Mouse (Mus musculus): ENCODE data around the gene Cd79a. TPM values are rescaled to one million over a fixed set of nuclear protein-coding genes. Genes with fewer than 3 reads are reported as not detected.
"Not testable (repeated sequence)": the region's sequence is repeated elsewhere in the genome, so short reads cannot be mapped to it uniquely, and the experiment has no call there.

Cd79a gene
- total RNA-seq, 4 experiments from 2014 or later, result 0.17 to 0.19 TPM; not detected in 2

GRCm38 (mm10) chr7:24885468-24886307, 11.5 kb upstream of the Cd79a start:
- no peak for DNase-seq (ENCODE audit: low spot score in 2 of 2)

GRCm38 (mm10) chr7:24886308-24886633, 10.9 kb upstream of the Cd79a start:
- no peak for DNase-seq (ENCODE audit: low spot score in 2 of 2)

- DNase-seq (ENCODE audit: low spot score in 2 of 2), result no peak
Observed at GRCm38 (mm10) chr7:24887096-24887495, 10.1 kb upstream of the Cd79a start.

GRCm38 (mm10) chr7:24889431-24890220, 7.6 kb upstream of the Cd79a start:
- DNase-seq (ENCODE audit: low spot score in 2 of 2), result no peak

GRCm38 (mm10) chr7:24890281-24891216, 6.6 kb upstream of the Cd79a start:
- DNase-seq (ENCODE audit: low spot score in 2 of 2), result peak in 1 of 2 experiments; percentile 34

GRCm38 (mm10) chr7:24891241-24892124, 5.7 kb upstream of the Cd79a start:
- DNase-seq (ENCODE audit: low spot score in 2 of 2), result no peak

- DNase-seq (ENCODE audit: low spot score in 2 of 2), result no peak
Observed at GRCm38 (mm10) chr7:24892125-24892583, 5.0 kb upstream of the Cd79a start.

GRCm38 (mm10) chr7:24895749-24896148, 1.4 kb upstream of the Cd79a start:
- DNase-seq (ENCODE audit: low spot score in 2 of 2), result not testable (repeated sequence)

- DNase-seq (ENCODE audit: low spot score in 2 of 2), result no peak
Observed at GRCm38 (mm10) chr7:24896269-24896668, 912 bp upstream of the Cd79a start.

- DNase-seq (ENCODE audit: low spot score in 2 of 2), result no peak
Observed at GRCm38 (mm10) chr7:24897959-24898358, 778 bp downstream of the Cd79a start.

- no peak for DNase-seq (ENCODE audit: low spot score in 2 of 2)
Observed at GRCm38 (mm10) chr7:24901114-24901513, 3.9 kb downstream of the Cd79a start.

GRCm38 (mm10) chr7:24901842-24902241, 4.7 kb downstream of the Cd79a start:
- no peak for DNase-seq (ENCODE audit: low spot score in 2 of 2)

- DNase-seq (ENCODE audit: low spot score in 2 of 2), result no peak
Observed at GRCm38 (mm10) chr7:24902264-24902629, 5.1 kb downstream of the Cd79a start.

- peak; percentile 29 to 30 for DNase-seq (ENCODE audit: low spot score in 2 of 2)
Observed at GRCm38 (mm10) chr7:24902630-24903443, 5.7 kb downstream of the Cd79a start, which contains the start of gene Arhgef1. TSS of gene Arhgef1 (plus strand) at chr7:24902912.

- no peak for DNase-seq (ENCODE audit: low spot score in 2 of 2)
Observed at GRCm38 (mm10) chr7:24903444-24903825, 6.3 kb downstream of the Cd79a start.

- peak; percentile 97 to 98 for DNase-seq (ENCODE audit: low spot score in 2 of 2)
Observed at GRCm38 (mm10) chr7:24904070-24904483, 6.9 kb downstream of the Cd79a start.

GRCm38 (mm10) chr7:24904936-24905335, 7.8 kb downstream of the Cd79a start:
- no peak for DNase-seq (ENCODE audit: low spot score in 2 of 2)

- DNase-seq (ENCODE audit: low spot score in 2 of 2), result no peak
Observed at GRCm38 (mm10) chr7:24906551-24906950, 9.4 kb downstream of the Cd79a start.

GRCm38 (mm10) chr7:24907211-24907748, 10.1 kb downstream of the Cd79a start:
- DNase-seq (ENCODE audit: low spot score in 2 of 2), result no peak
